Comparison of ENCODE assay signal across 16 mouse cellular contexts in the genomic region with DNA sequence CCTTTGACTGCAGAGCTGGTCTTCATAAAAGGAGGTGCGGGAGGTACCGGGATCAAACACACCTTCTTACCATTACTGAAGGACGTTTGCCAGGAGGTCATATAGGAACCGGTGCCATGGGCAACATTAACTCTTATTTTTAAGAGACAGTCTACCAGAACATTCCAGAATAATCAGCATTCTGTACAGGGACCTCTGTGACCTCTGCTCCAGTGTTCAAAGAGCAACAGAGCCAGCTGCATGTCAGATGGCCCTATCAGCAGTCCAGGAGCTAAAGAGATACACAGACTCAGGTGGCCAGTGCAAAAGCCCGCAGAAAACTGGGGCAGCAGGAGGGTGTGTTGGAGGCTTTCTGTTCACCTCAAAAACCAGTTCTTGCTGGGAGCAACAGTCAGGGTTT.
"Had no signal": no experiment of that assay in that cellular context is flagged by ENCODE, and none has a peak within 500 bp of the region (broad histone marks: within the 10 kb centered on the region; RNA-seq: fewer than 3 reads in every experiment).

No protein-coding gene starts in this region.

- H3K36me3 ChIP-seq: limb, embryonic 12.5 days; midbrain, embryonic 10.5 days; midbrain, embryonic 15.5 days; neural tube, embryonic 13.5 days had no signal

- DNase-seq: layer of hippocampus, adult 9-11 months; layer of hippocampus, postnatal 36 days; lung, embryonic 14.5 days; lung, postnatal 10 days; lung, postnatal 4 days; retina, postnatal 1 day; right cerebral cortex, postnatal 4 days; spleen, adult 18-20 months; thymus, adult 18-20 months; thymus, postnatal 14 days had no signal

- ATAC-seq: intestine, embryonic 16.5 days; midbrain, embryonic 15.5 days had no signal

- H3K9me3 ChIP-seq: limb, embryonic 12.5 days; midbrain, embryonic 10.5 days; midbrain, embryonic 15.5 days; neural tube, embryonic 13.5 days had no signal

- H3K27me3 ChIP-seq: limb, embryonic 12.5 days; midbrain, embryonic 15.5 days; neural tube, embryonic 13.5 days had no signal

- H3K27ac ChIP-seq: limb, embryonic 12.5 days; liver, embryonic 14.5 days; midbrain, embryonic 10.5 days; midbrain, embryonic 15.5 days; neural tube, embryonic 13.5 days had no signal

- H3K4me3 ChIP-seq: limb, embryonic 12.5 days; midbrain, embryonic 10.5 days; midbrain, embryonic 15.5 days; neural tube, embryonic 13.5 days had no signal

- H3K4me1 ChIP-seq: midbrain, embryonic 10.5 days; midbrain, embryonic 15.5 days; neural tube, embryonic 13.5 days had no signal

- H3K9ac ChIP-seq: limb, embryonic 12.5 days; liver, embryonic 14.5 days; lung, embryonic 14.5 days; midbrain, embryonic 15.5 days; neural tube, embryonic 13.5 days had no signal

- H3K4me2 ChIP-seq: limb, embryonic 12.5 days; lung, embryonic 14.5 days; midbrain, embryonic 15.5 days; neural tube, embryonic 13.5 days had no signal
